Mouse (Mus musculus) bone marrow, adult 2 months (tissue): Measurements from ENCODE around the gene Lbr.

Experiments
- CTCF ChIP-seq: fragments of 200-500 bp; IDR thresholded peaks from 2 replicates; pipeline ENCODE4 v1.5.1; 2011; ENCODE audit warnings: low read length, control low read depth; ENCODE audit not compliant: control insufficient read depth, insufficient read depth
- POLR2A ChIP-seq: fragments of 200-500 bp; IDR thresholded peaks from 2 replicates; pipeline ENCODE4 v1.6.1; 2011; ENCODE audit warnings: low read depth, mild to moderate bottlenecking, control low read depth, low read length, borderline replicate concordance; ENCODE audit not compliant: control insufficient read depth

DNA sequence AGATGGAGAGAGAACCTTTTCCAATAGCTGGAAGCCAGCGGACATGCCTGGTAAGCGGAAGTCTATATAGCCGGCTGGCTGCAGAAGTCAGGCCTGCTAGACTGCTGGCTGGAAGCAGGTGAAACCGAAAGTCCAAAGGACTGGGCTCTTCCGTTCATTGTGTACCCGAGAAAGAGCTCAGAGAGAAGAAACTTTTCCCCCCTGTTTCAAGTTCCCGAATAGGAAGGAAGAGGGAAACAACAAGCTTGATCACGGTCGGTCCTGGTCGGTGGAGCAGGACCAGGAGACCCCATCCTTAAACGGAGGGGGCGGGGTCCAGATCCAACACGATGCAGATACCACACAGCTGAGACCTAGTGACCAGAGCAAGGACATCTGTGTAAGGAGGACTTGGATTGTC, 9.6 kb upstream of the Lbr start:
- TF ChIP-seq CTCF = no peak
- no peak for TF ChIP-seq POLR2A
